In genomic region chr16:22504851-22505250, GRCm38 (mm10) we compare ENCODE assay signal across 9 mouse cellular contexts.
DNase-seq lines count a peak whose midpoint lies in the region; ATAC-seq lines count a peak whose summit lies in the region.
"Had no signal": no experiment of that assay in that cellular context is flagged by ENCODE, and none has a peak within 500 bp of the region (broad histone marks: within the 10 kb centered on the region; RNA-seq: fewer than 3 reads in every experiment).

No protein-coding gene starts in this region.

- H3K4me3 ChIP-seq in midbrain, embryonic 14.5 days (replicated peaks; ENCODE audit: low read depth, low read length) = no peak overlapping the region
- no peak overlapping the region for H3K4me3 ChIP-seq in midbrain, embryonic 16.5 days (ENCODE audit: low read depth, low read length)
- no peak overlapping the region for H3K4me3 ChIP-seq in heart, embryonic 13.5 days

- no peaks in the 10 kb centered on the region for H3K36me3 ChIP-seq in midbrain, embryonic 14.5 days (ENCODE audit: control insufficient read depth, insufficient read depth, low read length)
- no peaks in the 10 kb centered on the region for H3K36me3 ChIP-seq in midbrain, embryonic 16.5 days (ENCODE audit: control insufficient read depth, insufficient read depth, low read length)
- H3K36me3 ChIP-seq in heart, embryonic 13.5 days = no peaks in the 10 kb centered on the region

- ATAC-seq in midbrain, embryonic 14.5 days (ENCODE audit: low FRiP score, low TSS enrichment) = no peak
- no peak for ATAC-seq in midbrain, embryonic 16.5 days
- peak; percentile 62; the same call in 1 of the 2 replicates for ATAC-seq in heart, embryonic 13.5 days (ENCODE audit: extremely low read depth, insufficient number of reproducible peaks, low FRiP score, low TSS enrichment)
- ATAC-seq in erythroid progenitor cell, adult 5-6 weeks (replicated peaks; ENCODE audit: low FRiP score, poor library complexity, severe bottlenecking) = no peak

- peak; percentile 30 for DNase-seq in midbrain, embryonic 14.5 days
- DNase-seq in embryo, embryonic 10 days (ENCODE audit: low spot score) = peak; percentile 48
- peak; percentile 31 to 36 for DNase-seq in layer of hippocampus, postnatal 10 days (ENCODE audit: low spot score in 2 of 2)
- DNase-seq in right cerebral cortex, postnatal 25 days = peak; percentile 43
- DNase-seq in urinary bladder, adult 18-20 months (ENCODE audit: low spot score in 2 of 2) = no peak

- no peak overlapping the region for H3K9ac ChIP-seq in midbrain, embryonic 14.5 days (replicated peaks; ENCODE audit: low read length)
- H3K9ac ChIP-seq in midbrain, embryonic 16.5 days (ENCODE audit: low read depth, low read length) = no peak overlapping the region
- H3K9ac ChIP-seq in heart, embryonic 13.5 days = peak overlapping the region; percentile 63
- H3K9ac ChIP-seq: liver, embryonic 14.5 days had no signal

- no peaks in the 10 kb centered on the region for H3K4me1 ChIP-seq in midbrain, embryonic 14.5 days (ENCODE audit: control insufficient read depth, insufficient read depth, low read length)
- H3K4me1 ChIP-seq in midbrain, embryonic 16.5 days (ENCODE audit: control insufficient read depth, insufficient read depth, low read length) = no peaks in the 10 kb centered on the region
- H3K4me1 ChIP-seq in heart, embryonic 13.5 days = peaks cover 29% of the 10 kb centered on the region

- no peaks in the 10 kb centered on the region for H3K27me3 ChIP-seq in midbrain, embryonic 14.5 days (ENCODE audit: control insufficient read depth, insufficient read depth, low read length)
- H3K27me3 ChIP-seq in midbrain, embryonic 16.5 days (ENCODE audit: control insufficient read depth, insufficient read depth, low read depth, low read length) = no peaks in the 10 kb centered on the region
- H3K27me3 ChIP-seq in heart, embryonic 13.5 days (replicated peaks) = 0 out of 2 replicates have a peak, but pooled peaks cover 3% of the 10 kb centered on the region

- no peak overlapping the region for H3K27ac ChIP-seq in midbrain, embryonic 14.5 days (replicated peaks; ENCODE audit: low read depth, low read length)
- no peak overlapping the region for H3K27ac ChIP-seq in midbrain, embryonic 16.5 days (ENCODE audit: low read length)
- H3K27ac ChIP-seq in heart, embryonic 13.5 days (replicated peaks) = peak overlapping the region; percentile 61
- H3K27ac ChIP-seq: liver, embryonic 14.5 days had no signal

- no peak overlapping the region for H3K4me2 ChIP-seq in midbrain, embryonic 14.5 days (ENCODE audit: low read length)
- no peak overlapping the region for H3K4me2 ChIP-seq in midbrain, embryonic 16.5 days (ENCODE audit: low read length)
- no peak overlapping the region for H3K4me2 ChIP-seq in heart, embryonic 13.5 days

- WGBS in midbrain, embryonic 14.5 days = 37% methylated on average over 8 of the region's 8 CpGs
- WGBS in midbrain, embryonic 16.5 days = 30% methylated on average over 8 of the region's 8 CpGs
- 14% methylated on average over 8 of the region's 8 CpGs for WGBS in heart, embryonic 13.5 days

- no peaks in the 10 kb centered on the region for H3K9me3 ChIP-seq in midbrain, embryonic 14.5 days (ENCODE audit: control insufficient read depth, low read length)
- H3K9me3 ChIP-seq in midbrain, embryonic 16.5 days (replicated peaks; ENCODE audit: control insufficient read depth, low read length, poor library complexity, severe bottlenecking) = no peaks in the 10 kb centered on the region
- H3K9me3 ChIP-seq in heart, embryonic 13.5 days = peaks cover 3% of the 10 kb centered on the region; the same call in 1 of the 2 replicates

Comparison
In these comparisons a context has a peak if more than half of its experiments do, and no peak if none do; other contexts are left out.
1. DNase-seq: peak in midbrain, embryonic 14.5 days (single experiment), embryo, embryonic 10 days (single experiment), layer of hippocampus, postnatal 10 days (2 of 2) and right cerebral cortex, postnatal 25 days (single experiment); none in urinary bladder, adult 18-20 months (0 of 2).